Mouse (Mus musculus): ENCODE measurements around the gene Krtap6-1. TPM values are rescaled to one million over a fixed set of nuclear protein-coding genes. Genes with fewer than 3 reads are reported as not detected.
"Not testable (repeated sequence)": the region's sequence is repeated elsewhere in the genome, so short reads cannot be mapped to it uniquely, and the experiment has no call there.

Krtap6-1 gene
- polyA plus RNA-seq (2014; fragmentation: Nextera tagmentation; extraction: Ambion mirVana), result not detected in 2 replicates

- not testable (repeated sequence) for H3K27me3 ChIP-seq (ENCODE audit: control insufficient read depth, insufficient read depth, low read length); H3K4me1 ChIP-seq (ENCODE audit: control insufficient read depth, insufficient read depth, low read length); H3K4me2 ChIP-seq (ENCODE audit: low read depth, low read length); H3K4me3 ChIP-seq (ENCODE audit: low read depth, low read length); H3K9ac ChIP-seq (replicated peaks; ENCODE audit: low read depth, low read length); H3K27ac ChIP-seq (ENCODE audit: low read depth, low read length); H3K36me3 ChIP-seq (ENCODE audit: control insufficient read depth, insufficient read depth, low read length); H3K9me3 ChIP-seq (ENCODE audit: control insufficient read depth, low read length); ATAC-seq (ENCODE audit: low read depth)
- 88% methylated on average over 3 of the region's 3 CpGs for WGBS
Observed at GRCm38 (mm10) chr16:89031399-89031798, at the start of gene Krtap6-1. Gene Krtap6-1 (plus strand): TSS chr16:89031699.

GRCm38 (mm10) chr16:89010659-89011058 lies 20.8 kb upstream of the Krtap6-1 start, which contains the start of gene Krtap22-2:
Gene Krtap22-2 (minus strand): TSS chr16:89010759.
- Histone ChIP-seq H3K9ac (replicated peaks; ENCODE audit: low read depth, low read length) (no peak within 1 kb of the TSS), H3K36me3 (ENCODE audit: control insufficient read depth, insufficient read depth, low read length) (no peaks in the 10 kb centered on the region), H3K4me1 (ENCODE audit: control insufficient read depth, insufficient read depth, low read length) (no peaks in the 10 kb centered on the region), H3K4me2 (ENCODE audit: low read depth, low read length) (no peak within 1 kb of the TSS), H3K27me3 (ENCODE audit: control insufficient read depth, insufficient read depth, low read length) (no peaks in the 10 kb centered on the region), H3K4me3 (ENCODE audit: low read depth, low read length) (no peak within 1 kb of the TSS), H3K27ac (ENCODE audit: low read depth, low read length) (no peak within 1 kb of the TSS), H3K9me3 (ENCODE audit: control insufficient read depth, low read length) (no peaks in the 10 kb centered on the region)
- no peak for ATAC-seq (ENCODE audit: low read depth)
- 85% methylated on average over 5 of the region's 5 CpGs for WGBS

GRCm38 (mm10) chr16:89013973-89014372 lies 17.5 kb upstream of the Krtap6-1 start:
- no peaks in the 10 kb centered on the region for H3K4me1 ChIP-seq (ENCODE audit: control insufficient read depth, insufficient read depth, low read length)
- H3K4me3 ChIP-seq (ENCODE audit: low read depth, low read length), result no peak overlapping the region
- no peaks in the 10 kb centered on the region for H3K36me3 ChIP-seq (ENCODE audit: control insufficient read depth, insufficient read depth, low read length)
- WGBS, result 98% methylated on average over 3 of the region's 3 CpGs
- no peaks in the 10 kb centered on the region for H3K27me3 ChIP-seq (ENCODE audit: control insufficient read depth, insufficient read depth, low read length)
- ATAC-seq (ENCODE audit: low read depth), result no peak
- H3K4me2 ChIP-seq (ENCODE audit: low read depth, low read length), result no peak overlapping the region
- H3K27ac ChIP-seq (ENCODE audit: low read depth, low read length), result no peak overlapping the region
- no peak overlapping the region for H3K9ac ChIP-seq (replicated peaks; ENCODE audit: low read depth, low read length)
- no peaks in the 10 kb centered on the region for H3K9me3 ChIP-seq (ENCODE audit: control insufficient read depth, low read length)

DNA sequence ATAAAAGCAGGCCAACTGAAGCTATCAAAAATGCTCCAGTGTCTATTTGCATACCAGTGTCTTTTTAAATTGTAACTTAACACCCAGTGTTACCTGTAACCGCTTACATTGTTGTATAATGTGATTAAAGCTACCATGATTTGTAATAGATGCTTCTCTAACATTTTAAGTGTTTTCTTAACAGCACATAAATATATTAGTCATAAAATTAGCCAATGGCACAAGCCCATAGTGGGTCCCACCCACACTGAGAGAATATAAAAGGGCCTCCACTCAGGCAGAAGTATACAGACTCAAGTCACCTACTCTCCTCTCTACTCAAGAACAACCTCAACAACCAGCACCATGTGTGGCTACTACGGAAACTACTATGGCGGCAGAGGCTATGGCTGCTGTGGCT lies 16.5 kb upstream of the Krtap6-1 start, which contains the start of gene Gm10229:
Gene Gm10229 (plus strand): TSS at position 301 of the 400 bp plus-strand sequence.
- not testable (repeated sequence) for H3K36me3 ChIP-seq (ENCODE audit: control insufficient read depth, insufficient read depth, low read length); H3K27ac ChIP-seq (ENCODE audit: low read depth, low read length); H3K9ac ChIP-seq (replicated peaks; ENCODE audit: low read depth, low read length); H3K27me3 ChIP-seq (ENCODE audit: control insufficient read depth, insufficient read depth, low read length); H3K4me3 ChIP-seq (ENCODE audit: low read depth, low read length); ATAC-seq (ENCODE audit: low read depth); H3K4me2 ChIP-seq (ENCODE audit: low read depth, low read length); H3K4me1 ChIP-seq (ENCODE audit: control insufficient read depth, insufficient read depth, low read length); H3K9me3 ChIP-seq (ENCODE audit: control insufficient read depth, low read length)
- WGBS, result 94% methylated on average over 1 of the region's 3 CpGs

DNA sequence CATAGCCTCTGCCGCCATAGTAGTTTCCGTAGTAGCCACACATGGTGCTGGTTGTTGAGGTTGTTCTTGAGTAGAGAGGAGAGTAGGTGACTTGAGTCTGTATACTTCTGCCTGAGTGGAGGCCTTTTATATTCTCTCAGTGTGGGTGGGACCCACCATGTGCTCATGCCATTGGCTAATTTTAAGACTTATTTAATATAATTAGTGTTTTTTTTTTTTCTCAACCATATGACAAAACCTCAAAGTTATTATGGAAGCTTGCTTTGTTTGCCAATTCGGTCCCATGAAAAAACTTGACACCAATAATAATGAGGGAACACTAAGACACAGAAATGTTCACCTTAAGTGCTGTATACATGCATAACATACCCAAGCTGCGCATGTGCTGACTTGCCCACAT lies 9.9 kb downstream of the Krtap6-1 start, which contains the start of gene Gm10228:
Gene Gm10228 (minus strand): TSS at position 101 of the 400 bp plus-strand sequence.
- not testable (repeated sequence) for H3K4me3 ChIP-seq (ENCODE audit: low read depth, low read length); H3K9ac ChIP-seq (replicated peaks; ENCODE audit: low read depth, low read length); H3K9me3 ChIP-seq (ENCODE audit: control insufficient read depth, low read length); H3K4me1 ChIP-seq (ENCODE audit: control insufficient read depth, insufficient read depth, low read length); H3K27ac ChIP-seq (ENCODE audit: low read depth, low read length); H3K36me3 ChIP-seq (ENCODE audit: control insufficient read depth, insufficient read depth, low read length); H3K4me2 ChIP-seq (ENCODE audit: low read depth, low read length); ATAC-seq (ENCODE audit: low read depth); H3K27me3 ChIP-seq (ENCODE audit: control insufficient read depth, insufficient read depth, low read length)
- WGBS, result 92% methylated on average over 2 of the region's 4 CpGs

DNA sequence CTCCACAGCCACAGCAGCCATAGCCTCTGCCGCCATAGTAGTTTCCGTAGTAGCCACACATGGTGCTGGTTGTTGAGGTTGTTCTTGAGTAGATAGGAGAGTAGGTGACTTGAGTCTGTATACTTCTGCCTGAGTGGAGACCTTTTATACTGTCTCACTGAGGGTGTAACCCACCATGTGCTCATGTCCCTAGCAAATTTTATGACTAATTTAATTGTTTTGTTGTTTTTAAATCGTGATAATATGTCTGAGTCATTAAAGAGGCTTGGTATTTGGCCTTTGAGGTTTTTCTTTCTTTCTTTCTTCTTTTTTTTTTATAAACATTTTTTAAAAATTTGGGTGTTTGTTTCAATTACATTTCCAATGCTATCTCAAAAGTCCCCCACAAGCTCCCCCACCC lies 16.3 kb downstream of the Krtap6-1 start, which contains the start of gene Krtap6-5:
Gene Krtap6-5 (minus strand): TSS at position 101 of the 400 bp plus-strand sequence.
- Histone ChIP-seq H3K36me3 (ENCODE audit: control insufficient read depth, insufficient read depth, low read length) (no peaks in the 10 kb centered on the region), H3K27ac (ENCODE audit: low read depth, low read length) (no peak within 1 kb of the TSS), H3K4me1 (ENCODE audit: control insufficient read depth, insufficient read depth, low read length) (no peaks in the 10 kb centered on the region), H3K4me2 (ENCODE audit: low read depth, low read length) (no peak within 1 kb of the TSS), H3K9ac (replicated peaks; ENCODE audit: low read depth, low read length) (no peak within 1 kb of the TSS), H3K27me3 (ENCODE audit: control insufficient read depth, insufficient read depth, low read length) (no peaks in the 10 kb centered on the region), H3K9me3 (ENCODE audit: control insufficient read depth, low read length) (no peaks in the 10 kb centered on the region), H3K4me3 (ENCODE audit: low read depth, low read length) (no peak within 1 kb of the TSS)
- WGBS, result 91% methylated on average over 3 of the region's 3 CpGs
- no peak for ATAC-seq (ENCODE audit: low read depth)

DNA sequence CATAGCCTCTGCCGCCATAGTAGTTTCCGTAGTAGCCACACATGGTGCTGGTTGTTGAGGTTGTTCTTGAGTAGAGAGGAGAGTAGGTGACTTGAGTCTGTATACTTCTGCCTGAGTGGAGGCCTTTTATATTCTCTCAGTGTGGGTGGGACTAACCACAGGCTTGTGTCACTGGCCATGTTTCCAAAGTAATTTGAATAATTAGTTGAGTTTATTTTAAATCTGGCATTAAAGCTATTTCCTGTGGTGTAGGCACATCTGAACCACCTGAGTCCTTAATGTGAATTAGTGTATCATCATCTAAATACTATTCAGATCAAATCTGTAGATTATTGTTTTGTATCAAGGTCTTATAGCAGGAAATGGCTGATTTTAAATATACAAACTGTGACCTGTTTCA lies 32.4 kb downstream of the Krtap6-1 start, which contains the start of gene 1110025L11Rik:
Gene 1110025L11Rik (minus strand): TSS at position 101 of the 400 bp plus-strand sequence.
- ATAC-seq (ENCODE audit: low read depth); H3K9ac ChIP-seq (replicated peaks; ENCODE audit: low read depth, low read length): not testable (repeated sequence)
- no CpG with 5 or more reads among the region's 2 CpGs for WGBS

DNA sequence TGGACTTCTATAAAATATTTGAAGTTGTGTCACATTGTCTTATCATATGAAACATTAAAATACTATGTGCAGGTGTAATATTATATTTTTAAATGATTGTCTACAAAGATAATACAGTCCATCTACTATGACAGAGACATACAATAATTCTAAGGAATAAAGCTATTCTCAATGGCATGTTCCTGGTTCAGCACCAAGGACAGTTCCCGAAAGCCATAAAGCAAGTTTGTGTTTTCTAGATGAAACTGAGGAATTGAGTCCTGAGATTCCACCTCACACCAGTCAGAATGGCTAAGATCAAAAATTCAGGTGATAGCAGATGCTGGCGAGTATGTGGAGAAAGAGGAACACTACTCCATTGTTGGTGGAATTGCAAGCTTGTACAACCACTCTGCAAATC lies 39.5 kb downstream of the Krtap6-1 start:
- H3K36me3 ChIP-seq (ENCODE audit: control insufficient read depth, insufficient read depth, low read length); ATAC-seq (ENCODE audit: low read depth); H3K27me3 ChIP-seq (ENCODE audit: control insufficient read depth, insufficient read depth, low read length); H3K9me3 ChIP-seq (ENCODE audit: control insufficient read depth, low read length); H3K4me2 ChIP-seq (ENCODE audit: low read depth, low read length); H3K27ac ChIP-seq (ENCODE audit: low read depth, low read length); H3K9ac ChIP-seq (replicated peaks; ENCODE audit: low read depth, low read length); H3K4me3 ChIP-seq (ENCODE audit: low read depth, low read length); H3K4me1 ChIP-seq (ENCODE audit: control insufficient read depth, insufficient read depth, low read length): not testable (repeated sequence)
- 70% methylated on average over 2 of the region's 2 CpGs for WGBS

More for the DNA sequence above, 32.4 kb downstream of the Krtap6-1 start, which contains the start of gene 1110025L11Rik:
- H3K27ac ChIP-seq (ENCODE audit: low read depth, low read length); H3K4me2 ChIP-seq (ENCODE audit: low read depth, low read length); H3K4me3 ChIP-seq (ENCODE audit: low read depth, low read length); H3K27me3 ChIP-seq (ENCODE audit: control insufficient read depth, insufficient read depth, low read length); H3K4me1 ChIP-seq (ENCODE audit: control insufficient read depth, insufficient read depth, low read length); H3K36me3 ChIP-seq (ENCODE audit: control insufficient read depth, insufficient read depth, low read length); H3K9me3 ChIP-seq (ENCODE audit: control insufficient read depth, low read length): not testable (repeated sequence)
